Mouse (Mus musculus) lung, postnatal 25 days (tissue): Measurements from ENCODE around the gene Rnf224.

ENCODE experiments used
- DNase-seq: peaks from one replicate; pipeline ENCODE4 v3.0.0; 2022; ENCODE audit warnings: low spot score

Rnf224 gene

DNA sequence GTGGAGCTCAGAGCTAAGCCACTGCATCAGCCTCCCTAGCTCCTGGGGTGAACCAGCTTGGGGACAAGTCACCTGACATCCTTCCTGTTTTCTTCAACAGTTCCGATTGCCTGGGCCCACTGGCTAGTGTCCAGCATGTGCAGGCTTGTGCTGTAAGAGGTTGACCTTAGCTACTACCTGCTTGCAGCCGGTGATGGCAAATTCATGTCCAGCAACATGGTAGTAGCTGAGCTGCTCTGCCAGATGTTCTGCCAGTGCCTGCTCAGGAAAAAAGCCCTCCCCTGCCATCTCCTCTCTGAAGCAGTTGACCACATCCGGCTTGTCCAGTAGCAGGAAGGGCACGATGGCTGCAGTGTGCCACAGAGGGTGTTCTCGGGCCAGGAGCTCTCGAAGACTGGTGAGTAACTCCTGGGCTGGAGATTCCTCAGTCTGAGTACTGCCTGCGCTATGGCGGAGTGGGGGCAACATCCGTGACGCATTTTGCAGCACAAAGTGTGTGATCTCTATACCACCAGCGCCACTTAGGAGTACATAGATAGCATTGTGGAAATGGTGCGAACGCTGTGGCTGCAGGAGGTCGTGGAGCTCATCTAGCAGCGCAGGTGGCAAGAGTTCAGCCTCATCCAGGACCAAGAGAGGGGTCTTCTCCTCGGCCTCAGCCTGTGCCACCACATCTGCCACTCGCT is 42.0 kb downstream of the Rnf224 start:
- no peak for DNase-seq

DNA sequence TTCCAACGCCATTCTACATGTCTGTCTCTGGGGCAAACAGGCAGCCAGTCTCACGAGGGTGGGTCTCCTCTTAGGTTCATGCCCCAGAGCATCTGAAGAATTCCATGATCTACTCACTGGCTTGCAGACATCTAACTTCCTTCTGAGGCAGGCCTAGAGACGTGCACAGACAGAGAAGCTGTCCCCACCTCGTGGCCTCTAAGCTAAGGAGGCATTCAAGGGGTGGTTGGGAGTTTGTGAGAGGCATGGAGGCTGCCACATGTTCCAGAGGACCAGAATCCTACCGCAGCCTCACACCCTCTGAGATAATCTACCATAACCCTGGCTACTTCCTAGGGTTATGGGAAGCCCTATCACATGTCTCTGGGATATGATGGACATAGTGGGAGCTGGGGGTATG is 42.6 kb downstream of the Rnf224 start:
- no peak for DNase-seq

DNA sequence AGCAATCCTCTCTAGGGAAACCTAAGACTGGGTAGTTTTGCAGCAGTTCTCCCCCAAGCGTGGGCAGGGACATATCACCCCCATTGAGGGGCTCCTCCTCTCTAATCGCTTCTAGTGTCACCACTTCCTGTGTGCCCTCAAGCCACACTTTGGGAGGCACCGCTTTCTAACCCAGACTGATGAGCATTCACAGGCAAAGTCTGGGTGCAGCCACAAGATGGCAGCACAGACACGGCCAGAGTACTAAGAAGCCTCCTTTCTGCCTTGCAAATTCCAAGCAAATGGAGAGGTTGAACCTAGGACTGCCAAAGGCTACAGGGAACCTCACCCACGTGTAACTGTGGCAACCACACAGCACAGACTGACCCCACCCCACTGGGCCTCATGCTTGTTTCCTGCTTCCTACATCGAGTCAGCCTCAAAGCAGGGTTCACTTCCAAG is 43.2 kb downstream of the Rnf224 start:
- peak; percentile 92 for DNase-seq

DNA sequence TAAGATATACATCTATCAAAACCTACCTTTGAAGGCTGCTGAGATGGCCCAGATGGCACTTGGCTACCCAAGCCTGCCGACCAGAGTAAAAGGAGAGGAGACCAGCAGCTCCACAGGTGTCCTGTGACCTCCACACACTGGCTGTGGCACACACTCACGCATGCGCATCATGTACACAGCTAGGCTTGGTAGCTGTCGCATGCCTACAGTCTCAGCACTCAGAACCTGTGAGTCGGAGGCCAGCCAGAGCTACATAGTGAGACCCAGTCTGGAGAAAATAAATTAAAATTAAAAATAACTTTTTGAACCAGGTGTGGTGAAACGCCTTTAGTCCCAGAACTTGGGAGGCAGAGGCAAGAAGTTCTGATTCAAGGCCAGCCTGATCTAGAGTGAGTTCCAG is 48.7 kb downstream of the Rnf224 start:
- no peak for DNase-seq

DNA sequence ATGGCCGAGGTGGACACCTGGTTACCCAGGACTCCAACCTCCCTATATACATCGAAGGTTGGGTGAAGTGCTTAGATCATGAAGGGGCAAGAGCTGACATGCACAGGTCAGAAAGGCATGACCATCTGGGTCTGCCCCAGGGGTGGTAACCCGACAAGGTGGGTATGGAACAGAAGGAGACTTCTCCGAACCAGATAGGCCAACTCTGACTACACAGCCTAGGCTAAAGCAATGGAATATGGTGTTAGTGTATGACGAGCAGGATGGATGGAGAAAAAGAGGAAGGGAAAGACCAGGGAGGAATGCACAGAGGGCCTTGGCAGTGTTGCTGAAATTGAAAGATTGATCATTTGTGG is 50.0 kb downstream of the Rnf224 start:
- DNase-seq, result no peak

DNA sequence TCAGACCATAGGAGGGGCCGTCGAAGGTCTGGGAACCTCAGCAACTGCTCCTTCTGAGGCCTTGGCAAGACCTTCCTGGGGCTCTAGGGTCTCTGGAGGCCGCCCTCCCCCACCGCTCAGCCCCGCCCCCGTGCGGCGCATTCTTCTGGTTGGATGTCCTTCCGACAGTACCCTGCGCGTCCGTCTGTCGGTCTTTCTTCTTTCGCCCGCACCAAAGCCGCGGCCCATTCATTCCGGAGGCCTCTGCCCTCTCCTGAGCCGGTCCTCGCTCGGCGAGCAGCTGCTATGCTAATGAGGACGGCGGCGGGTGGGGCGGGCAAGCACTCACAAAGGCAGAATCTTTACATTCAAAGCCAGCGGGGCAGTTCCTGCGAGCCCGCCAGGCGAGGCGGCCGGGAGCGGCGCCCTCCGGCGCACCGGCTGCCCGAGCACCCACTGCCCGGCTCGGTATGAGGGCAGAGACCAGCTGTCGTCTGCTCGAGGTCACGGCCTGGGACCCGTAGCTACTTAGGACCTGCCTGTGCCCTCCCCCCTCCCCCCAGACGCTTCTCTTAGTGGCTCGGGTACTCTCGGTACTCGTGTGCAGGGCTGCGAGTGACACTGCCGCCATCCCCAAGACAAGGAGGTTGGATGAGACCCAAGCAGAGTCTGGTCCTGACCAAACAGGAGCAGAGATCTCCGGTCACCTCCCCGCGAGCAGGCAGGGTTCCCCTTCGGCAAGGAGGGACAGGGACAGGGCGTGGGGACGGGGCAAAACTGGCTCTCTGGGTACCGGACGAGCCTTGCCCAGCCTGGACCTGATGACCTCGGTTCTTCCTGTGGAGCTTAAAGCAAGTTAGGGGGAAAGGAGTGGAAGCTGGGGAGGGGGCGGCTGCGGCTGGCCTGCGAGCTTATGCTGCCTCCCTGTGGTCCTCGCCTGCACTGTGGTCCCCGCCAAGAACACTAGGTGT is 50.7 kb downstream of the Rnf224 start:
- no peak for DNase-seq

DNA sequence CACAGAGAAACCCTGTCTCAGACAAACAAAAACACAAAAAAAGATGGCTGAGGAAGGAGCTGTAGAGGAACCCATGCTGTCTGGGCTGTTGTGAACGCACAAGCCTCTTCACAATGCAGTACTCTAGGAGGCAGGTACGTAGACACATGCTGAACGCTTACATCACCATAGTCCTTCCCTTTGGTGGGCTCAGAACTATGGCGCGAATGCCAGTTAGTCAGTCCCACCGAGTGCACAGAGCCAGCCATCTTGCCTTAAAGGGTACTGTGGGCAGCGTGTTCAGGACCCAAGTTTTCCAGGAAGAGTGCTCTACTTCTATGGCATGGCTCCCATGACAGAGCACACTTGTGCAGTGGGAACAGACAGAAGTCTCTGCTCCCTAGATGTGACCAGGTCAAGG is 52.1 kb downstream of the Rnf224 start:
- no peak for DNase-seq
